Mouse (Mus musculus) stomach, embryonic 15.5 days (tissue): ENCODE measurements around the gene Olfr1054. TPM values are rescaled to one million over a fixed set of nuclear protein-coding genes. Genes with fewer than 3 reads are reported as not detected.
"Not testable (repeated sequence)": the region's sequence is repeated elsewhere in the genome, so short reads cannot be mapped to it uniquely, and the experiment has no call there.

Experiments used
- ATAC-seq: fragments of 200-750 bp; cut with Nextera tagmentation; 2 replicates; pipeline ENCODE4 v1.8.0; 2017; ENCODE audit warnings: low read depth, moderate number of reproducible peaks, moderate TSS enrichment; ENCODE audit not compliant: insufficient read depth, low FRiP score
- H3K27ac ChIP-seq: fragments of 300-500 bp; sonication (generic); 2 replicates; pipeline ENCODE4 v1.5.1; 2015; ENCODE audit warnings: mild to moderate bottlenecking, inconsistent platforms
- H3K27me3 ChIP-seq: fragments of 300-500 bp; sonication (generic); replicated peaks from 2 replicates; pipeline ENCODE4 v1.6.1; 2015; ENCODE audit warnings: inconsistent platforms
- H3K36me3 ChIP-seq: fragments of 300-500 bp; sonication (generic); 2 replicates; pipeline ENCODE4 v1.6.1; 2015; ENCODE audit warnings: inconsistent platforms
- H3K4me1 ChIP-seq: fragments of 300-500 bp; sonication (generic); 2 replicates; pipeline ENCODE4 v1.6.1; 2015; ENCODE audit warnings: inconsistent platforms
- H3K4me2 ChIP-seq: fragments of 300-500 bp; sonication (generic); 2 replicates; pipeline ENCODE4 v1.6.1; 2015; ENCODE audit warnings: mild to moderate bottlenecking, inconsistent platforms
- H3K4me3 ChIP-seq: fragments of 300-500 bp; sonication (generic); replicated peaks from 2 replicates; pipeline ENCODE4 v1.5.1; 2015; ENCODE audit warnings: inconsistent platforms
- H3K9ac ChIP-seq: fragments of 300-500 bp; sonication (generic); 2 replicates; pipeline ENCODE4 v1.6.1; 2015; ENCODE audit warnings: inconsistent platforms
- H3K9me3 ChIP-seq: fragments of 300-500 bp; sonication (generic); 2 replicates; pipeline ENCODE4 v1.6.1; 2016; ENCODE audit warnings: inconsistent platforms
- WGBS: fragments of 180-500 bp; shearing (Covaris S2); methylation state at CpG from one replicate; pipeline ENCODE4 v1.1.7; 2015; 5-methylcytosine and 5-hydroxymethylcytosine counted together
- polyA plus RNA-seq: library from polyadenylated mRNA; unstranded; fragments of >200 nt; fragmentation: Nextera tagmentation; extraction: Ambion mirVana; gene quantifications from 2 replicates; pipeline ENCODE4 v1.2.1, GENCODE M21; 2015

Gene Olfr1054
- not detected in 2 replicates for polyA plus RNA-seq

- 82% methylated on average over 3 of the region's 3 CpGs for WGBS
- ATAC-seq, result no peak
Observed at GRCm38 (mm10) chr2:86335333-86335732, at the start of gene Olfr1054. TSS of gene Olfr1054 (minus strand) at chr2:86335433.

GRCm38 (mm10) chr2:86378293-86378692 lies 43.1 kb upstream of the Olfr1054 start, which contains the start of gene Olfr1057:
TSS of gene Olfr1057 (minus strand) at chr2:86378393.
- Histone ChIP-seq H3K27me3 (no peaks in the 10 kb centered on the region), H3K4me3 (no peak within 1 kb of the TSS), H3K27ac (no peak within 1 kb of the TSS), H3K4me2 (no peak within 1 kb of the TSS), H3K4me1 (no peaks in the 10 kb centered on the region), H3K36me3 (no peaks in the 10 kb centered on the region), H3K9me3 (no peaks in the 10 kb centered on the region), H3K9ac (no peak within 1 kb of the TSS)
- ATAC-seq, result no peak

More at GRCm38 (mm10) chr2:86335333-86335732, at the start of gene Olfr1054:
- H3K27ac ChIP-seq, result no peak within 1 kb of the TSS
- no peaks in the 10 kb centered on the region for H3K9me3 ChIP-seq
- H3K4me1 ChIP-seq, result no peaks in the 10 kb centered on the region
- no peak within 1 kb of the TSS for H3K4me2 ChIP-seq
- H3K36me3 ChIP-seq, result no peaks in the 10 kb centered on the region
- no peak within 1 kb of the TSS for H3K4me3 ChIP-seq
- no peaks in the 10 kb centered on the region for H3K27me3 ChIP-seq
- no peak within 1 kb of the TSS for H3K9ac ChIP-seq

DNA sequence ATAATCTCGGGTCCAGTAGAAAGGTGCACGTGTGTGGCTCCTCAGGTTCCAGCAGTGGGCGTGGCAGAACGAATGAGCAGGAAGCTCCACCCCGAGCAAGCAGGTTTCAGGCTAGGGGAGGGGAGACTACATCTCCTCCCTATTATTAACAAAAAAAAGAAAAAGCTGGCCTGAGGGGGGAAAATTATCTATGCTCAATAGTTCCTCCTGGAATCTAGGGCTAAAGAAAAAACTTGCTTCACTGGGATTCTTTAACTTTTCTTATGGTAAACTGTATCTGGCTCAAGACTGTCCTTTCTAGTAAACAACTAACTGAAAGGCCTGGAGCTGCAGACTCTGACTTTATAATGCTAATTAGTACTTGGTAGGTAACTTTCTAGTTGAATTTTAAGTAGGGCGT lies 31.1 kb upstream of the Olfr1054 start:
- 71% methylated on average over 1 of the region's 6 CpGs for WGBS
- not testable (repeated sequence) for H3K27me3 ChIP-seq, H3K9ac ChIP-seq

GRCm38 (mm10) chr2:86362369-86362768 lies 27.1 kb upstream of the Olfr1054 start, which contains the start of gene Olfr1056:
TSS of gene Olfr1056 (minus strand) at chr2:86362469.
- H3K27me3 ChIP-seq, result no peaks in the 10 kb centered on the region
- H3K4me2 ChIP-seq, result no peak within 1 kb of the TSS
- H3K27ac ChIP-seq, result no peak within 1 kb of the TSS
- H3K9ac ChIP-seq, result no peak within 1 kb of the TSS
- no peak within 1 kb of the TSS for H3K4me3 ChIP-seq
- no peaks in the 10 kb centered on the region for H3K4me1 ChIP-seq
- no peaks in the 10 kb centered on the region for H3K36me3 ChIP-seq
- no peaks in the 10 kb centered on the region for H3K9me3 ChIP-seq
- ATAC-seq, result no peak

More for the DNA sequence above, 31.1 kb upstream of the Olfr1054 start:
- not testable (repeated sequence) for H3K4me1 ChIP-seq, H3K36me3 ChIP-seq, H3K4me2 ChIP-seq, H3K27ac ChIP-seq, H3K9me3 ChIP-seq, H3K4me3 ChIP-seq, ATAC-seq

GRCm38 (mm10) chr2:86351751-86352150 lies 16.5 kb upstream of the Olfr1054 start:
- ATAC-seq, H3K9ac ChIP-seq, H3K4me3 ChIP-seq, H3K9me3 ChIP-seq, H3K4me2 ChIP-seq, H3K27ac ChIP-seq, H3K27me3 ChIP-seq, H3K36me3 ChIP-seq, H3K4me1 ChIP-seq: not testable (repeated sequence)
- WGBS, result 87% methylated on average over 1 of the region's 1 CpGs

DNA sequence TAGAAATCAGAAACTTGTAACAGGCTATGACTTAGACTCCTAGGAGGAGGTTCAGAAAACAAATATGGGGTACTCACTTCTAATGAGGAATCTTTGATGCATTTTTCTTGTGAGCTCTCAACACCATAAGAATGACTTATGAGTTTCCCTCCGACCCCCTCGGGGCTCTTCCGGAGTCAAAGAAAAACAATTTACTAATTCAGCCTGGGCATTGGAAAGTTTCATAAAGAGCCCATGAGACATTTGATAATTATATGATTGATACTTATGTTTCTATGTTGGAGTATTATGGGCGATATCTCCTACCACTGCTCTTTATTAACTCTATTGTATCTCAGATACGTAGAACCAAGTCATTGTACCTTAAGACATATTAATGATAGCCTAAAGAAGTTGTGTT lies 15.0 kb upstream of the Olfr1054 start, which contains the start of gene Olfr1055:
Gene Olfr1055, minus strand, starts transcription at position 101 of the 400 bp plus-strand sequence.
- no peak within 1 kb of the TSS for H3K9ac ChIP-seq
- no peaks in the 10 kb centered on the region for H3K9me3 ChIP-seq
- 79% methylated on average over 5 of the region's 5 CpGs for WGBS
- H3K36me3 ChIP-seq, result no peaks in the 10 kb centered on the region
- no peak within 1 kb of the TSS for H3K4me2 ChIP-seq
- no peak within 1 kb of the TSS for H3K27ac ChIP-seq
- no peaks in the 10 kb centered on the region for H3K4me1 ChIP-seq
- H3K4me3 ChIP-seq, result no peak within 1 kb of the TSS
- no peaks in the 10 kb centered on the region for H3K27me3 ChIP-seq
- no peak for ATAC-seq

DNA sequence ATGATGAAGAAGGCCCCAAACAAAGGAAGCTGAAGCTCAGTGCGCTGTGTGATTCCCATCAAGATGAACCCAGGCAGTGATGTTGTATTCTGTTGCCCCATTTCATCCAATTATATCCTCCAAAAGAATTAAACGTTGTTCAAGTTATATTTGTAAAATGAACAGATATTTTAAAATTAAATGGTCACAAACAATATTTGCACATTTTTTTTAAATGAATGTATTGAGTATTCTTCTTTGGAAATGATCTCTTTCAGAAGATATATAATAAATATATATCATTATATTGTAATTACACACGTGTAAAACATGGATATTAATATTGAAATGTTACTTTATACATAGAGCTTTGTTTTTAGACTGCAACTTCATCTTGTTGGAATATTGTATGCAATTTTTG lies 20.0 kb downstream of the Olfr1054 start, which contains the start of gene Olfr1053:
Gene Olfr1053, minus strand, starts transcription at position 101 of the 400 bp plus-strand sequence.
- H3K4me1 ChIP-seq, result no peaks in the 10 kb centered on the region
- ATAC-seq, result no peak
- H3K4me2 ChIP-seq, result no peak within 1 kb of the TSS
- no peaks in the 10 kb centered on the region for H3K9me3 ChIP-seq
- no peak within 1 kb of the TSS for H3K9ac ChIP-seq
- no peak within 1 kb of the TSS for H3K4me3 ChIP-seq
- no peak within 1 kb of the TSS for H3K27ac ChIP-seq
- 58% methylated on average over 3 of the region's 3 CpGs for WGBS
- H3K36me3 ChIP-seq, result no peaks in the 10 kb centered on the region
- H3K27me3 ChIP-seq, result no peaks in the 10 kb centered on the region

DNA sequence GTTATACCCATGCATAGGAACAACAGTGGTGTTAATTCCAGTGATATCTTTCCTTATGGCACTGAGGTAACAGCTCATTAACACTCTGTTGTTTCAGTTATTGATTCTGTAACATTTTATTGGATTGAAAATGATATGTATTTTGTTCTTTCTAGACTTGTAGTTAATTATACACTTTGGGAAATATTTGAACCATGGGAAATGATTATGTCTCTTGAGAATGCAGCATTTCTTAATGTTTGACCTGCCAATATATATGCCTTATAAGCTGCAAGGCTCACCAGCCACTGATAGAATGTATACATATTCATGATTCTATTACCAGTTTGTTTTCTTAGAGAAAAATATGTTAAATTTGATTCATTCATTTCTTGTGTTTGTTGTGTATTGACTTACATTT lies 43.1 kb downstream of the Olfr1054 start, which contains the start of gene Olfr1052:
Gene Olfr1052, plus strand, starts transcription at position 301 of the 400 bp plus-strand sequence.
- no peak within 1 kb of the TSS for H3K9ac ChIP-seq
- no peak within 1 kb of the TSS for H3K4me2 ChIP-seq
- no peaks in the 10 kb centered on the region for H3K4me1 ChIP-seq
- no peaks in the 10 kb centered on the region for H3K36me3 ChIP-seq
- no peaks in the 10 kb centered on the region for H3K9me3 ChIP-seq
- no peaks in the 10 kb centered on the region for H3K27me3 ChIP-seq
- ATAC-seq, result no peak
- H3K27ac ChIP-seq, result no peak within 1 kb of the TSS
- H3K4me3 ChIP-seq, result no peak within 1 kb of the TSS

Other genes starting within 250 kb of the Olfr1054 start
- gene Olfr1037, start 248.0 kb downstream of the Olfr1054 start, polyA plus RNA-seq, result not detected in 2 replicates
- gene Olfr1039, start 199.5 kb downstream of the Olfr1054 start, polyA plus RNA-seq, result not detected in 2 replicates
- not detected in 2 replicates for gene Olfr1040, start 188.7 kb downstream of the Olfr1054 start, polyA plus RNA-seq
- gene Olfr1042, start 173.6 kb downstream of the Olfr1054 start, polyA plus RNA-seq, result not detected in 2 replicates
- gene Olfr1043, start 167.9 kb downstream of the Olfr1054 start, polyA plus RNA-seq, result not detected in 2 replicates
- not detected in 2 replicates for gene Olfr1044, start 157.6 kb downstream of the Olfr1054 start, polyA plus RNA-seq
- gene Olfr52, start 149.8 kb downstream of the Olfr1054 start, polyA plus RNA-seq, result not detected in 2 replicates
- not detected in 2 replicates for gene Olfr1045, start 132.4 kb downstream of the Olfr1054 start, polyA plus RNA-seq
- gene Olfr1046, start 116.1 kb downstream of the Olfr1054 start, polyA plus RNA-seq, result not detected in 2 replicates
- not detected in 2 replicates for gene Olfr1047, start 104.0 kb downstream of the Olfr1054 start, polyA plus RNA-seq
- not detected in 2 replicates for gene Olfr1048, start 95.1 kb downstream of the Olfr1054 start, polyA plus RNA-seq
- gene Olfr1049, start 77.1 kb downstream of the Olfr1054 start, polyA plus RNA-seq, result not detected in 2 replicates
- gene Olfr1051, start 56.3 kb downstream of the Olfr1054 start, polyA plus RNA-seq, result not detected in 2 replicates
- gene Olfr1052, start 43.0 kb downstream of the Olfr1054 start, polyA plus RNA-seq, result not detected in 2 replicates
- gene Olfr1053, start 20.1 kb downstream of the Olfr1054 start, polyA plus RNA-seq, result not detected in 2 replicates
- gene Olfr1055, start 14.9 kb upstream of the Olfr1054 start, polyA plus RNA-seq, result not detected in 2 replicates
- gene Olfr1056, start 27.0 kb upstream of the Olfr1054 start, polyA plus RNA-seq, result not detected in 2 replicates
- gene Olfr1057, start 43.0 kb upstream of the Olfr1054 start, polyA plus RNA-seq, result not detected in 2 replicates
- not detected in 2 replicates for gene Olfr1058, start 53.1 kb upstream of the Olfr1054 start, polyA plus RNA-seq
- not detected in 2 replicates for gene Olfr1061, start 78.6 kb upstream of the Olfr1054 start, polyA plus RNA-seq
- gene Olfr1062, start 91.3 kb upstream of the Olfr1054 start, polyA plus RNA-seq, result not detected in 2 replicates
- not detected in 2 replicates for gene Olfr1065, start 115.2 kb upstream of the Olfr1054 start, polyA plus RNA-seq
- not detected in 2 replicates for gene Olfr1066, start 120.8 kb upstream of the Olfr1054 start, polyA plus RNA-seq
- not detected in 2 replicates for gene Olfr228, start 152.0 kb upstream of the Olfr1054 start, polyA plus RNA-seq
- not detected in 2 replicates for gene Olfr1076, start 173.0 kb upstream of the Olfr1054 start, polyA plus RNA-seq
- gene Olfr1079, start 207.0 kb upstream of the Olfr1054 start, polyA plus RNA-seq, result not detected in 2 replicates
- gene Olfr1080, start 222.8 kb upstream of the Olfr1054 start, polyA plus RNA-seq, result not detected in 2 replicates